In the genomic region with DNA sequence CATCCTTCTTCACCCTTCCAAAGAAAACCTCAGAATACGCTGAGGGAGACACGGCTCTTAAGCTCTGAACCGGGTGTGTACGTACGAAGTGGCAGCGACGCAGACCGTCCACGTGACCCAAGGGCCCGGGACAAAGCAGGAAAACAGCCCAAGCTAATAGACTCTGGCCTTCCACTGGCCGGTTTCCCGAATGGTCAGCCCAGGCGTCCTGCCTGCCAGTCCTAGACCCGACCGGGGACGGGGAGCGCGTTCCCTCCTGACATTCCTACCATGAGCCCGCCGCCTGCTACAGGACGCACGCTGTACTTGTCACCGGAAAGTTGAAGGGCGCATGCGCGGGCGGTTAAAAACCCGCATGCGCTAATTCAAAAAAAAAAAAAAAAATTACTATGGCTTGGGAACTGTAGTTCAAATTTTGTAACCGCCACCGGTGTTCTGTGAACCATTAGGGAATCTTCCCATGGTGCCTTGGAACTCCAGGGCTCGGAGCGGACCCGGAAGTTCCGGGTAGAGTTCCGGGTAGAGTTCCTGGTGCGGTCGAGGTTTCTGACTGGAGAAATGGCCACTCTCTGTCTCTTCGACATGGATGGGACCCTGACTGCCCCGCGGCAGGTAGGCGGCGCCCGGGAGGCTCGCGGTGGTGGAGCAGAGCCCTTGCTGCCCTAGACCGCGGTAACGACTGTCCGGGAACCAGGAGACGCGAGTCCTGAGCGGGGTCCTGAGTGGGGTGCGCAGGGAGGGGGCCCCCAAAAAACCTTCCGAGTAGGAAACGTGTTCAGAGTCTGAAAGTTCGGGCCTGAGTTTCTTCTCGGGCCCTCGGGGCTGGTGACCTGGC, we compare ENCODE assay signal across 1 mouse cellular context.
TF ChIP-seq lines count a peak whose summit lies in the region.

TSS of gene Pmm2 (plus strand) at position 458 of the 835 bp plus-strand sequence.
TSS of gene Tmem186 (minus strand) at position 496 of the 835 bp plus-strand sequence.

TF ChIP-seq in CH12.LX, 34 proteins besides CTCF, POLR2A, EP300 and RAD21 (continued from another document):
- TF ChIP-seq SMC3 (IDR thresholded peaks at IDR 0.05; ENCODE audit: low read depth, low read length) (no peak), USF2 (conservative IDR thresholded peaks at IDR 0.05; ENCODE audit: low read depth, low read length) (peak; percentile 79), ETS1 (conservative IDR thresholded peaks at IDR 0.05; ENCODE audit: low read depth, low read length) (0 out of 2 replicates have a peak, but pooled peaks have one; percentile 14), POLR2AphosphoS2 (IDR thresholded peaks at IDR 0.05; ENCODE audit: low read depth, low read length) (peak; percentile 81; the same call in 1 of the 2 replicates), ZNF384 (IDR thresholded peaks at IDR 0.05; ENCODE audit: low read depth, low read length) (peak; percentile 96), UBTF (IDR thresholded peaks at IDR 0.05; ENCODE audit: low read depth, low read length) (peak; percentile 76), MYC (IDR thresholded peaks at IDR 0.05; ENCODE audit: low read depth, low read length) (peak; percentile 94), MAZ (IDR thresholded peaks at IDR 0.05; ENCODE audit: low read depth, low read length) (no peak), ZMIZ1 (IDR thresholded peaks at IDR 0.05; ENCODE audit: low read depth, low read length) (peak; percentile 58), JUN (IDR thresholded peaks at IDR 0.05; ENCODE audit: insufficient read depth, low read depth, low read length) (no peak), ELF1 (IDR thresholded peaks at IDR 0.05; ENCODE audit: low read depth, low read length) (peak; percentile 96), ZC3H11A (IDR thresholded peaks at IDR 0.05; ENCODE audit: low read depth, low read length) (no peak), MEF2A (IDR thresholded peaks at IDR 0.05; ENCODE audit: borderline replicate concordance, low read depth, low read length) (no peak; the same call in 1 of the 2 replicates), CHD2 (IDR thresholded peaks at IDR 0.05; ENCODE audit: low read length) (peak; percentile 52; the same call in 1 of the 2 replicates), HCFC1 (IDR thresholded peaks at IDR 0.05; ENCODE audit: low read depth, low read length) (peak; percentile 82), NRF1 (IDR thresholded peaks at IDR 0.05; ENCODE audit: low read depth, low read length) (peak; percentile 86), MXI1 (IDR thresholded peaks at IDR 0.05; ENCODE audit: low read depth, low read length) (peak; percentile 95), MAFK (IDR thresholded peaks at IDR 0.05; ENCODE audit: insufficient replicate concordance, low read length) (0 out of 2 replicates have a peak, but pooled peaks have one; percentile 23), CHD1 (IDR thresholded peaks at IDR 0.05; ENCODE audit: low read depth, low read length) (peak; percentile 24; the same call in 1 of the 2 replicates), MAX (IDR thresholded peaks at IDR 0.05; ENCODE audit: low read length) (peak; percentile 96), BHLHE40 (IDR thresholded peaks at IDR 0.05; ENCODE audit: low read depth, low read length) (peak; percentile 80), GABPA (IDR thresholded peaks at IDR 0.05; ENCODE audit: insufficient replicate concordance, low read depth, low read length) (no peak), IRF4 (IDR thresholded peaks at IDR 0.05; ENCODE audit: low read depth, low read length) (peak; percentile 48), PAX5 (IDR thresholded peaks at IDR 0.05; ENCODE audit: low read length) (no peak), SIN3A (IDR thresholded peaks at IDR 0.05; ENCODE audit: low read length) (peak; percentile 69), RCOR1 (conservative IDR thresholded peaks at IDR 0.05; ENCODE audit: low read depth, low read length) (no peak), NELFE (IDR thresholded peaks at IDR 0.05; ENCODE audit: low read depth, low read length) (peak; percentile 63), TBP (conservative IDR thresholded peaks at IDR 0.05; ENCODE audit: low read depth, low read length) (peak; percentile 64), TCF12 (IDR thresholded peaks at IDR 0.05; ENCODE audit: low read depth, low read length) (peak; percentile 73; the same call in 1 of the 2 replicates)
